Mouse (Mus musculus) cerebellum, adult (tissue): ENCODE measurements around the gene Gfod1.
A peak's percentile ranks its signal among the peaks of the same experiment; 100 is the strongest.

ENCODE experiments used
- ATAC-seq: cut with Nextera tagmentation; 2 replicates; pipeline ENCODE4 v1.9.2; 2017; ENCODE audit warnings: mild to moderate bottlenecking, moderate library complexity, mixed read lengths; ENCODE audit not compliant: insufficient number of reproducible peaks, low FRiP score, low TSS enrichment

Gfod1 gene

GRCm38 (mm10) chr13:43235586-43235910 is 68.4 kb downstream of the Gfod1 start:
- ATAC-seq = no peak

- ATAC-seq = peak; percentile 64; the same call in 1 of the 2 replicates
Observed at GRCm38 (mm10) chr13:43234869-43235585, 68.9 kb downstream of the Gfod1 start.

GRCm38 (mm10) chr13:43233331-43233730 is 70.6 kb downstream of the Gfod1 start:
- no peak for ATAC-seq

GRCm38 (mm10) chr13:43231965-43232860 is 71.8 kb downstream of the Gfod1 start:
- ATAC-seq = peak; percentile 19; the same call in 1 of the 2 replicates

- ATAC-seq = no peak
Observed at GRCm38 (mm10) chr13:43230842-43231241, 73.1 kb downstream of the Gfod1 start.

- no peak for ATAC-seq
Observed at GRCm38 (mm10) chr13:43230238-43230637, 73.7 kb downstream of the Gfod1 start.

GRCm38 (mm10) chr13:43229767-43230166 is 74.2 kb downstream of the Gfod1 start:
- ATAC-seq = no peak

GRCm38 (mm10) chr13:43228141-43228540 is 75.8 kb downstream of the Gfod1 start:
- ATAC-seq = no peak

- ATAC-seq = no peak
Observed at GRCm38 (mm10) chr13:43226041-43226440, 77.9 kb downstream of the Gfod1 start.

GRCm38 (mm10) chr13:43225161-43225560 is 78.8 kb downstream of the Gfod1 start:
- no peak for ATAC-seq

GRCm38 (mm10) chr13:43222084-43222483 is 81.9 kb downstream of the Gfod1 start:
- no peak for ATAC-seq

GRCm38 (mm10) chr13:43221290-43221689 is 82.7 kb downstream of the Gfod1 start:
- no peak for ATAC-seq

- no peak for ATAC-seq
Observed at GRCm38 (mm10) chr13:43220635-43221034, 83.3 kb downstream of the Gfod1 start.

GRCm38 (mm10) chr13:43218764-43219163 is 85.2 kb downstream of the Gfod1 start:
- ATAC-seq = no peak

- no peak for ATAC-seq
Observed at GRCm38 (mm10) chr13:43218284-43218683, 85.7 kb downstream of the Gfod1 start.

GRCm38 (mm10) chr13:43217686-43218085 is 86.3 kb downstream of the Gfod1 start:
- ATAC-seq = no peak

- ATAC-seq = no peak
Observed at GRCm38 (mm10) chr13:43217059-43217458, 86.9 kb downstream of the Gfod1 start.

- ATAC-seq = no peak
Observed at GRCm38 (mm10) chr13:43215994-43216706, 87.8 kb downstream of the Gfod1 start.

- ATAC-seq = no peak
Observed at GRCm38 (mm10) chr13:43215144-43215993, 88.6 kb downstream of the Gfod1 start.

GRCm38 (mm10) chr13:43212338-43212737 is 91.6 kb downstream of the Gfod1 start:
- ATAC-seq = 0 out of 2 replicates have a peak, but pooled peaks have one; percentile 12
